Mouse (Mus musculus): ENCODE results near the gene Tpi1. TPM values are rescaled to one million over a fixed set of nuclear protein-coding genes. Genes with fewer than 3 reads are reported as not detected.

Tpi1 gene
- polyA plus RNA-seq (2012; ENCODE audit: insufficient read depth, insufficient read length, missing spikeins) = 224 and 232 TPM in 2 replicates

DNA sequence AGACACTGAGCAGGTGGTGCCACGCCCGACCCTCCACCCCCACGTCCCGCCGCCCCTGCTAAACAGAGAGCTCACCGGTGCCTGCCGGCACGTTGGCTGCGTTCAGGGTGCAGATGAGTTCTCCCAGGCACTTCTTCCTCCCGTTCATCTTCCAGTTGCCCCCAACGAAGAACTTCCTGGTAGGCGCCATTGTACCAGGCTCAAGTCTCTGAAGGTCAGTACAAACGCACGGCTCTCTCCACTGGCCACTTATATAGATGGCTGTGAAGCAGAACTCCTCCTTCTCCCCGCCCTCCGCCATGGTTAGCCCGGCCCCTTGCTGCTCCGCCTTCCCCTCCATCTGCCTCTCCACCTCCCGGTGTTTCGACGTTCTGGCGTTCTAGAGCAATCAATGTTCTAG is at the start of gene Tpi1:
Gene Tpi1, minus strand, starts transcription at position 364 of the 400 bp plus-strand sequence.
- TF ChIP-seq CTCF (IDR thresholded peaks at IDR 0.05; ENCODE audit: low read depth, low read length) = no peak
- peak; percentile 90; the same call in 1 of the 2 replicates for TF ChIP-seq POLR2A (IDR thresholded peaks at IDR 0.05; ENCODE audit: borderline replicate concordance, low read depth, low read length)
- Histone ChIP-seq H3K4me3 (ENCODE audit: insufficient read depth, low read length) (peak within 1 kb of the TSS; percentile 75), H3K4me1 (ENCODE audit: control insufficient read depth, insufficient read depth, low read length) (peaks cover 37% of the 10 kb centered on the region), H3K27ac (ENCODE audit: insufficient read depth, low read depth, low read length) (peak within 1 kb of the TSS; percentile 76)

GRCm38 (mm10) chr6:124863125-124863657 is 49.1 kb upstream of the Tpi1 start:
- Histone ChIP-seq H3K4me1 (ENCODE audit: control insufficient read depth, insufficient read depth, low read length) (peaks cover 22% of the 10 kb centered on the region), H3K4me3 (ENCODE audit: insufficient read depth, low read length) (peak overlapping the region; percentile 92)
- no peak for TF ChIP-seq CTCF (IDR thresholded peaks at IDR 0.05; ENCODE audit: low read depth, low read length)
- TF ChIP-seq POLR2A (IDR thresholded peaks at IDR 0.05; ENCODE audit: borderline replicate concordance, low read depth, low read length) = no peak

DNA sequence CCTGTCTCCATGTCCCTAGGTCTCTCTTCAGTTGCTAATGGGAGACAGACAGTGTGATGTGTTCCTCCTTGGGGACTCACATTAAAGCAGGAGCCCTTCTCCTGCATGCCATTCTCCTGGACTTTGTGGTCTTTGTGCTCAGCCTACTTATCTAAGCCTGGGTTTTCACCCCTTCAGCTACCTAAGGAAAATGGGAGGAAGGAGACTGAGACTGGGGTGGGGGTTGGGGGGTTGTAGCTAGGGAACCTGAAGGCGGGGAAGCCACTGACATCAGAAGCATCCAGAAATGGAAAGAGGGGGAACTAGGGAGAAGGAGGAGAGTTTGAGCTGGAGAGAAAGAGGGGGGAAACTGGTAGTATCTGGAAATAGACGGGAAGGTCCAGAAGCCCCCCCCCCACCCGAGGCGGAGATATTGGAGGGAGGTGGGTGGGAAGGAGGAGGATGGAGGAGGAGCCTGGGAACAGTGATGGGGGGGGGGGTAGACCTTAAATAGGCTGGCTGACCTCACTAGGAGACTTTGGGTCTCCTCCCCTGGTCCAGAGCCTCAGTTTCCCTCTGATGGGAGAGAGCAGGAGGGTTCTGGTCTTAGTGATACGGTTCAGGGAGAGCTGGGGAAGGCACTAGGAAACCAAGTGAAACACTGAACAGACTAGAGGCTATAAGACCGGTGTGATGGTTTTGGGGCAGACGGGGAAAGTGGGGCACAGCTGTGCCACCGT is 48.5 kb upstream of the Tpi1 start:
- H3K4me1 ChIP-seq (ENCODE audit: control insufficient read depth, insufficient read depth, low read length) = peaks cover 22% of the 10 kb centered on the region
- peak overlapping the region; percentile 70 for H3K27ac ChIP-seq (ENCODE audit: insufficient read depth, low read depth, low read length)
- H3K4me3 ChIP-seq (ENCODE audit: insufficient read depth, low read length) = peak overlapping the region; percentile 92
- TF ChIP-seq POLR2A (IDR thresholded peaks at IDR 0.05; ENCODE audit: borderline replicate concordance, low read depth, low read length) (no peak), CTCF (IDR thresholded peaks at IDR 0.05; ENCODE audit: low read depth, low read length) (no peak)

More at GRCm38 (mm10) chr6:124863125-124863657, 49.1 kb upstream of the Tpi1 start:
- peak overlapping the region; percentile 70 for H3K27ac ChIP-seq (ENCODE audit: insufficient read depth, low read depth, low read length)

DNA sequence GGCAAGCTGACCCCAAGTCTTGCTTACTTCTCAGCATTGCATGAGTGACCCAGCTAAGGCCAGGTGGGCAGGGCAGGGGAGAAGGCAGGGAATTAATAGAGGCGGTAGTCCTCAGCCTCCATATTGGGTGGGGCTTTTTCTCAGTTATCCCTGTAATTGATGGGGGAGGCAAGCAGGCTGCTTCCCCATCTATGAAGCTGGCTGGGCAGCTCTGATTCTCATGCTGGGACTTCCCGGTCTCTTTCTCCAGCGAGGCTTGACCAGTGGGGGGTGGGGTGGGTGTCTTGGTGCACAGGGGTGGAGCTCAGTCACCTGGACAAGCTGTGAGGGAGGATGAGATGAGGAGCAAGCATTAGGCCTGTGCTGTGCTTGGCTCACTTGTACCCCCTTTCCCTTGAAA is 47.7 kb upstream of the Tpi1 start:
- Histone ChIP-seq H3K4me1 (ENCODE audit: control insufficient read depth, insufficient read depth, low read length) (peaks cover 22% of the 10 kb centered on the region), H3K27ac (ENCODE audit: insufficient read depth, low read depth, low read length) (peak overlapping the region; percentile 21; the same call in 1 of the 2 replicates), H3K4me3 (ENCODE audit: insufficient read depth, low read length) (peak overlapping the region; percentile 92; the same call in 1 of the 2 replicates)
- TF ChIP-seq CTCF (IDR thresholded peaks at IDR 0.05; ENCODE audit: low read depth, low read length) = no peak
- no peak for TF ChIP-seq POLR2A (IDR thresholded peaks at IDR 0.05; ENCODE audit: borderline replicate concordance, low read depth, low read length)

DNA sequence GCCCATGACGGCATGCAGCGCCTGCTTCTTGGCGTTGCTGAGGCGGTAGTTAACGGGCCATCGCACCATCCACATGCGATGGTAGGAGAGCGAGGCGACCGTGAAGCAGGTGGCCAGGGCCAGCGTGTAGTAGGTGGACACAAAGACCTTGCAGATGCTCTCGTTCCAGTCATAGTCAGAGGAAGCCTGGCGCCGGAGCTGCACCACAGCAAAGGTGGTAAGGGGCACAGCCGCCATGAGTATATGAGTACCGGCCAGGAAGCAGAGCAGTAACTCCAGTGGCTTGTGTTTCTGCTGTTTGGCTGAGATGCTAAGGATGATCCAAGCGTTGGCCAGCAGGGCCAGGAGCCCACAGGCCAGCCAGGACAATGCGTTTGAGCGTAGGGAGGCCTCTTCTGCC is 47.2 kb upstream of the Tpi1 start:
- Histone ChIP-seq H3K4me1 (ENCODE audit: control insufficient read depth, insufficient read depth, low read length) (peaks cover 27% of the 10 kb centered on the region), H3K4me3 (ENCODE audit: insufficient read depth, low read length) (no peak overlapping the region), H3K27ac (ENCODE audit: insufficient read depth, low read depth, low read length) (no peak overlapping the region)
- no peak for TF ChIP-seq POLR2A (IDR thresholded peaks at IDR 0.05; ENCODE audit: borderline replicate concordance, low read depth, low read length)
- no peak for TF ChIP-seq CTCF (IDR thresholded peaks at IDR 0.05; ENCODE audit: low read depth, low read length)

GRCm38 (mm10) chr6:124860511-124860910 is 46.4 kb upstream of the Tpi1 start:
- H3K27ac ChIP-seq (ENCODE audit: insufficient read depth, low read depth, low read length) = no peak overlapping the region
- peaks cover 29% of the 10 kb centered on the region for H3K4me1 ChIP-seq (ENCODE audit: control insufficient read depth, insufficient read depth, low read length)
- H3K4me3 ChIP-seq (ENCODE audit: insufficient read depth, low read length) = no peak overlapping the region
- TF ChIP-seq POLR2A (IDR thresholded peaks at IDR 0.05; ENCODE audit: borderline replicate concordance, low read depth, low read length) (no peak), CTCF (IDR thresholded peaks at IDR 0.05; ENCODE audit: low read depth, low read length) (no peak)

GRCm38 (mm10) chr6:124859725-124860124 is 45.6 kb upstream of the Tpi1 start:
- TF ChIP-seq CTCF (IDR thresholded peaks at IDR 0.05; ENCODE audit: low read depth, low read length) (peak; percentile 88), POLR2A (IDR thresholded peaks at IDR 0.05; ENCODE audit: borderline replicate concordance, low read depth, low read length) (no peak)
- Histone ChIP-seq H3K27ac (ENCODE audit: insufficient read depth, low read depth, low read length) (no peak overlapping the region), H3K4me3 (ENCODE audit: insufficient read depth, low read length) (no peak overlapping the region), H3K4me1 (ENCODE audit: control insufficient read depth, insufficient read depth, low read length) (peaks cover 26% of the 10 kb centered on the region)

GRCm38 (mm10) chr6:124858561-124859318 is 44.6 kb upstream of the Tpi1 start:
- peaks cover 24% of the 10 kb centered on the region for H3K4me1 ChIP-seq (ENCODE audit: control insufficient read depth, insufficient read depth, low read length)
- no peak for TF ChIP-seq CTCF (IDR thresholded peaks at IDR 0.05; ENCODE audit: low read depth, low read length)
- no peak for TF ChIP-seq POLR2A (IDR thresholded peaks at IDR 0.05; ENCODE audit: borderline replicate concordance, low read depth, low read length)
- no peak overlapping the region for H3K4me3 ChIP-seq (ENCODE audit: insufficient read depth, low read length)
- no peak overlapping the region for H3K27ac ChIP-seq (ENCODE audit: insufficient read depth, low read depth, low read length)

GRCm38 (mm10) chr6:124857840-124858530 is 43.9 kb upstream of the Tpi1 start:
- Histone ChIP-seq H3K4me1 (ENCODE audit: control insufficient read depth, insufficient read depth, low read length) (peaks cover 24% of the 10 kb centered on the region), H3K4me3 (ENCODE audit: insufficient read depth, low read length) (peak overlapping the region; percentile 73), H3K27ac (ENCODE audit: insufficient read depth, low read depth, low read length) (no peak overlapping the region)
- TF ChIP-seq CTCF (IDR thresholded peaks at IDR 0.05; ENCODE audit: low read depth, low read length) (no peak), POLR2A (IDR thresholded peaks at IDR 0.05; ENCODE audit: borderline replicate concordance, low read depth, low read length) (no peak)

Data from bone marrow macrophage, adult 2 months (primary cell).